Mouse (Mus musculus) lung, embryonic 15.5 days (tissue): Measurements from ENCODE around the gene Lenep. TPM values are rescaled to one million over a fixed set of nuclear protein-coding genes. Genes with fewer than 3 reads are reported as not detected.

Source experiments
- ATAC-seq: fragments of 200-750 bp; cut with Nextera tagmentation; 2 replicates; pipeline ENCODE4 v1.8.0; 2017; ENCODE audit warnings: moderate number of reproducible peaks, borderline replicate concordance; ENCODE audit not compliant: low FRiP score, low TSS enrichment; ENCODE audit errors: extremely low read depth
- H3K27ac ChIP-seq: fragments of 300-500 bp; sonication (generic); 2 replicates; pipeline ENCODE4 v1.5.1; 2015; ENCODE audit warnings: moderate library complexity, mild to moderate bottlenecking, inconsistent platforms
- H3K27me3 ChIP-seq: fragments of 300-500 bp; sonication (generic); 2 replicates; pipeline ENCODE4 v1.6.1; 2015; ENCODE audit warnings: inconsistent platforms
- H3K36me3 ChIP-seq: fragments of 300-500 bp; sonication (generic); 2 replicates; pipeline ENCODE4 v1.6.1; 2015; ENCODE audit warnings: inconsistent platforms
- H3K4me1 ChIP-seq: fragments of 300-500 bp; sonication (generic); 2 replicates; pipeline ENCODE4 v1.6.1; 2015; ENCODE audit warnings: inconsistent platforms
- H3K4me2 ChIP-seq: fragments of 300-500 bp; sonication (generic); 2 replicates; pipeline ENCODE4 v1.6.1; 2015; ENCODE audit warnings: inconsistent platforms, mild to moderate bottlenecking, moderate library complexity
- H3K4me3 ChIP-seq: fragments of 300-500 bp; sonication (generic); 2 replicates; pipeline ENCODE4 v1.5.1; 2015; ENCODE audit warnings: mild to moderate bottlenecking, inconsistent platforms
- H3K9ac ChIP-seq: fragments of 300-500 bp; sonication (generic); 2 replicates; pipeline ENCODE4 v1.6.1; 2015; ENCODE audit warnings: inconsistent platforms
- H3K9me3 ChIP-seq: fragments of 300-500 bp; sonication (generic); 2 replicates; pipeline ENCODE4 v1.6.1; 2016; ENCODE audit warnings: inconsistent platforms
- WGBS: fragments of 180-500 bp; shearing (Covaris S2); methylation state at CpG from one replicate; pipeline ENCODE4 v1.1.7; 2015; 5-methylcytosine and 5-hydroxymethylcytosine counted together
- polyA plus RNA-seq: library from polyadenylated mRNA; unstranded; fragments of >200 nt; fragmentation: Nextera tagmentation; extraction: Ambion mirVana; gene quantifications from 2 replicates; pipeline ENCODE4 v1.2.1, GENCODE M21; 2015

Lenep gene
- polyA plus RNA-seq, 1 experiment from 2014 or later = not detected

DNA sequence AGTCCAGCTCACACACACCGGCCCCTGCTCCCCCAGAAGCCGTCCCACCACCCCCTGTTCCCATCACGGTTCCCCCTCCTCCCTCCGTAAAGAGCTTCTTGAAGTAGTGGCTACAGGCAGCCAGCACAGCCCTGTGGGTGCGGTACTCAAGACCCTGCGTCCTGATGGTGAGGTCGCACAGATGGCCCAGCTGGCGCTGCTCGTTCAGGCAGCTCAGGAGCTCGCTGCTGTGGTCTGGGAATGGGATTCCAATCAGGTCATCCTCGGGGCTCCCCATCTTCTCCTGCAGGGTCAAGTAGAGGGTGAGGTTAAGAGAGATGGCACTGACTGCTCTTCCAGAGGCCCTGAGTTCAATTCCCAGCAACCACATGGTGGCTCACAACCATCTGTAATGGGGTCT is 21.4 kb downstream of the Lenep start:
- Histone ChIP-seq H3K36me3 (peaks cover 18% of the 10 kb centered on the region), H3K27ac (no peak overlapping the region), H3K4me3 (no peak overlapping the region), H3K4me1 (peaks cover 47% of the 10 kb centered on the region), H3K9ac (no peak overlapping the region), H3K27me3 (no peaks in the 10 kb centered on the region), H3K9me3 (no peaks in the 10 kb centered on the region), H3K4me2 (no peak overlapping the region)
- no peak for ATAC-seq
- WGBS = 71% methylated on average over 11 of the region's 11 CpGs

DNA sequence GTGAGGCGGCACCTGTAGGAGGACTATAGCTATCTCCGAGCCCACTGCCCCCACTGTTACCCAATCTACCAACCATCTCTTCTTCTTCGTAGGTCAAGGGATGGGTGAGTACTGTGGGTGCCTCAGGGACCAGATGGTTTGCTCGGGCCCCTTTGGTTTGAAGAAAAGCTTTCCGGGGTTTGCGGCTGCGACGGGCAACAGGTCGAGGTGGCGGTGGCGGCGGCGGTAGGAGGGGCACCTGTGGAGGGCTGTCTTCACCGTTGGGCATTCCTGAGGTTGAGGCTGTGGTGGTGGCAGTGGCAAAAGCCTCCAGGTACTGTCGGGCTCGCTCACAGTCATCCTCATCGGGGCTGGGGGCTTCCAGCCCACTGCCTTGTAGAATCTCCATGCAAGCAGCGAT is 21.9 kb downstream of the Lenep start:
- Histone ChIP-seq H3K27me3 (no peaks in the 10 kb centered on the region), H3K4me2 (no peak overlapping the region), H3K9ac (no peak overlapping the region), H3K4me3 (no peak overlapping the region), H3K4me1 (peaks cover 46% of the 10 kb centered on the region), H3K9me3 (no peaks in the 10 kb centered on the region), H3K36me3 (peaks cover 18% of the 10 kb centered on the region), H3K27ac (no peak overlapping the region)
- WGBS = 91% methylated on average over 18 of the region's 18 CpGs
- no peak for ATAC-seq

DNA sequence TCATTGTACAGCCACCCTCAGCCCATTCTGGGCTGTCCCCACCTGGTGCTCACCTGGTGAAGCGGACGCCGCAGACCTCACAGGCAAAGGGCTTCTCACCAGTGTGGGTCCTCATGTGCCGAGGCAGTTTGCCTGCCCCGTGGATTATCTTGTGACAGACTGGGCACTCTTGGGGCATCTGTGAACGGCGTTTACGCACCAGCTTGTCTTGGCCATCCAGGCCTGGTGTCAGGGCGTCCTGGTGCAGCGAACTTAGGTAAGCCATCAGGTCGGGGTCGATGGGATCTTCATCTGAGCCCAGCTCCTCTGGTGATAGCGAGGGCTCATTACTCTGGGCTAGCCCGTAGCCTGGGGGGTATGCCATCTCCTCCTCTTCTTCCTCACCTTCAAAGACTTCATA is 22.3 kb downstream of the Lenep start:
- no peaks in the 10 kb centered on the region for H3K27me3 ChIP-seq
- WGBS = 91% methylated on average over 14 of the region's 14 CpGs
- no peaks in the 10 kb centered on the region for H3K9me3 ChIP-seq
- peaks cover 18% of the 10 kb centered on the region for H3K36me3 ChIP-seq
- H3K4me3 ChIP-seq = no peak overlapping the region
- no peak overlapping the region for H3K4me2 ChIP-seq
- ATAC-seq = no peak
- H3K9ac ChIP-seq = no peak overlapping the region
- peaks cover 42% of the 10 kb centered on the region for H3K4me1 ChIP-seq
- no peak overlapping the region for H3K27ac ChIP-seq

DNA sequence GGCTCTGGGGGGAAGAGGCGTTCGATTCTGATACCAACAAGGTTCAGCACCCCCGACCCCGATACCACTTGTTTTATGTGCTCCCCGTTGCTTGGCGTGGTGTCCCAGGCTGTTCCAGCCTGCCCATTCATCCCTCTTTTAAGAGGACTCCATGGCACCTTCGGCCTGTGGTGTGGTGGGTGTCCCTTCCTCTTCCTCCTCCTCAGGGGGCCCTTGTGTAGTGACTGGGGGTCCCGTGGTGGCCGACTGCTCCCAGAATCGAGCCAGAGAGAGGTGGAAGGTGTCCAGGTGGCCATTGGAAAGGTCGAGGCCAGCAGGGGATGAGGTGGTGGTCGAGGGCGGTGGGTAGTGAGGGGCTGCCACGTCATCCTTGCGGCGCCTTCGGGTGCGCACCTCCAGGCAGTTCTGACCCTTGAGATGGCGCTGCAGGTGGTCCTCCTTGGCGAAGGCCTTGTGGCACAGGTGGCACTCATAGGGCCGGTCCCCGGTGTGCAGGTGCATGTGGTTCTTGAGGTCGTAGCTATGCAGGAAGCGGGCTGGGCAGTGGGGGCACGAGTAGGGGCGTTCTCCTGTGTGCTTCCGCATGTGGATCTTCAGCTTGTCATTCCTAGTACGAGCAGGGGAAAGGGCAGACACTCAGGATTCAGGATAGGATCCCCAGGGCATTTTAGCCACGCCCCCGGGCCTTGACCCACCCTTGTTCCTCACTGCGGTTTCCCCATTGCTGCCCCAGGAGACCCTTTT is 23.0 kb downstream of the Lenep start:
- H3K4me1 ChIP-seq = peaks cover 35% of the 10 kb centered on the region
- no peak overlapping the region; the same call in 1 of the 2 replicates for H3K4me3 ChIP-seq
- no peak for ATAC-seq
- H3K9ac ChIP-seq = no peak overlapping the region
- H3K36me3 ChIP-seq = peaks cover 18% of the 10 kb centered on the region
- 86% methylated on average over 31 of the region's 31 CpGs for WGBS
- no peaks in the 10 kb centered on the region for H3K9me3 ChIP-seq
- peak overlapping the region; percentile 85 for H3K4me2 ChIP-seq
- no peaks in the 10 kb centered on the region for H3K27me3 ChIP-seq
- no peak overlapping the region for H3K27ac ChIP-seq

DNA sequence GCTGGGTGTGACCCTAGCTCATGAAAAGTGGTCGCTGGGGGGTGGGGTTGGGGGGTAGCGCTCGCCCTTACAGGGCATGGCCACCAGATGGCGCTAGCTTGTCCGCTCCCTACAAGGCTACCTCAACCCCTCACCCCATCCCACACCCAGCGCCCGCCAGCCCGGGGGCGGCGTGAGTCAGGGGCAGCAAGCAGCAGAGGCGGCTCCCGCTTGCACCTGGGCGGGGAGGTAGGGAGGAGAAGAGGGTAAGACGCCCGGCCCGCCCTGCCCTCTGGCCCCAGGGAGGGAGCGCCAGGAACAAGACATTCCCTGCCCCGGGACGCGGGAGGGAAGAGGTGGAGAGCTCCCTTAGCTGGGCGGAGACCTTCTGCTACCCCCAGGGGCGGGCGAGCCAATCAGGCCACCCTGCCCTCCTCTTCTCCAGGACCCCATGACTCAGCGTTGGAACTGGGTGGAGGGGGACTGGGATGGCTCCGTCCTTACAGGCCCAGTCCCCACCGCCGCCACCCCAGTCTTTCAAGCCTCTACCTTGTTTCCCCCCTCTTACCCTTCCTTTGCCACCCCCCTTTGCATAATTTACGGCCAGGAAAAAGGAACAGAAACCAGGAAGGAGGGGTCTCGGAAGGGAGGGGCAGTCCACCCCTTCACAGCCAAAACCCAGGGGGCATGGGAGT is 24.1 kb downstream of the Lenep start:
- peak overlapping the region; percentile 59 for H3K9ac ChIP-seq
- peak overlapping the region; percentile 53 for H3K27ac ChIP-seq
- under 1% methylated on average over 28 of the region's 29 CpGs for WGBS
- peaks cover 18% of the 10 kb centered on the region for H3K36me3 ChIP-seq
- peak overlapping the region; percentile 85 for H3K4me2 ChIP-seq
- no peaks in the 10 kb centered on the region for H3K9me3 ChIP-seq
- peaks cover 31% of the 10 kb centered on the region for H3K4me1 ChIP-seq
- H3K27me3 ChIP-seq = no peaks in the 10 kb centered on the region
- peak; percentile 91 for ATAC-seq
- H3K4me3 ChIP-seq = peak overlapping the region; percentile 57

DNA sequence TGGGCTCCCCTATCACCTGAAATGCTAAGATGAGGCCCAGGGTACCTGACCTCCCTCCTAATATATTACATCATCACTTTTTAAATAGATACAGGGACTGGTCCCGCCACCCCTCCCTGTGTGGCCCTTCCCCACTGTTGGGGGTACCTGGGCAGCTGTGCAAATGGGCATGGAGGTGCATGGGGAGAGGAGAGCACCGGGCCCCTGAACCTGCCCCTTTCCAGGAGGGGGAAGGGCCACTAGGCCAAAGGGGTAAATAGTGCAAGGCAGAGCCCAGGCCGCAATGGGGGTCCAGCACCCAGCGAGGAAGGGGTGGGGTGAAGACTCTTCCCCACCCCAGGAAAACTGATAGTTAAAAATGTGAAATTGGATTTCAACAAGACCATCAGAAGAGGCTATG is 24.8 kb downstream of the Lenep start:
- WGBS = 63% methylated on average over 4 of the region's 4 CpGs
- Histone ChIP-seq H3K4me3 (no peak overlapping the region), H3K27ac (peak overlapping the region; percentile 53), H3K4me2 (peak overlapping the region; percentile 85), H3K9me3 (no peaks in the 10 kb centered on the region), H3K27me3 (no peaks in the 10 kb centered on the region), H3K36me3 (peaks cover 18% of the 10 kb centered on the region), H3K9ac (peak overlapping the region; percentile 59; the same call in 1 of the 2 replicates), H3K4me1 (peaks cover 29% of the 10 kb centered on the region)
- no peak for ATAC-seq

DNA sequence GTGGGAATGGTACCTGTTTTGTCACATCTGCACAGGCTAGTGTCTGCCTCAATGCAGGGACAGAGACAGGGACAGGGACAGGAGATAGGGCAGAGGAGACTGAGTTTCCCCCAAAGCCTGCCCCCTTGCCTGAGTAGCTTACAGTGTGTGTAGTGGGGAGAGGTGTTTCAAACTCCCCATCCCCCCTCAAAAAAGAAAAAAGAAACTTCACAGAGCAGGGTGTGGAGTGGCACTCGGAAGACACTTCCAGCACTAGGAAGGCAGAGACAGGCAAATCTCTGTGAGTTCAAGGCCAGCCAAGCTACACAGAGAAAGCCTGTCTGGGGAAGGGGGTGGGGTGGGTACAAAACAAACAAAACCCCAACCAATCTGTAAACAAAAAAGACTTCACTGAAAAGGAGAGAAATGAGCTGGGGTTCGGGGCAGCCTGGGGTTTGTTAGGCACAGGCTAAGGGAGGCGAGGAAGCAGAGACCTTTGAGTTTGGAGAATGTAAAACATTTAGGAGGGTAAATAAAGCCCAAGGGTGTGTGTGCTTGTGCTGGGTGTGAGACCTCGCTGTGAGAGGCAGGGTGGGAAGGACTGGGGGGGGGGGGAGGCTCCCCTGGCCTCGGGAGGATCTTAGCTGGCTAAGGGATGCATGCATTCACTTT is 28.9 kb downstream of the Lenep start:
- Histone ChIP-seq H3K9ac (no peak overlapping the region), H3K4me1 (peaks cover 21% of the 10 kb centered on the region), H3K27me3 (no peaks in the 10 kb centered on the region), H3K4me3 (no peak overlapping the region), H3K27ac (no peak overlapping the region; the same call in 1 of the 2 replicates), H3K9me3 (no peaks in the 10 kb centered on the region), H3K4me2 (no peak overlapping the region), H3K36me3 (no peaks in the 10 kb centered on the region)
- ATAC-seq = no peak
- 28% methylated on average over 5 of the region's 5 CpGs for WGBS

DNA sequence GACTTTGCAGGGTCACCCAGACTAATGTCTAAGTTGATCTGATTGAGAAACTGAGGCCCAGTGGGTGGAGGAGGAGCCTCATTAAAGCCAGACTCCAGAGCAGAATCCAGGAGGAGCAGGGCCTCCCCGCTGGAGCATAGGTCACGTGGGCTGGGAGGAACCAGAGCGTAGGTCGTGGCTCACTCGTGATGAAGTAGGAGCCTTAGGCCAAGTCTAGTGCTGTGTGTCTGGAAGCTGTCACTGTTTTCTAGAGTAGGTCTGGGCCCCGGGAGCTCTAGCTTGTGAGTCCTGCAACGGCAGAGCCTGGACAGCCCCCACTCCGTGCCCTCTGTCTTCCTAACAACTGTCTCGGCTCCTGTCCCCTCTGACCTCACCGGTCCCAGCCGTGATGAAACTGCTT is 35.3 kb downstream of the Lenep start:
- Histone ChIP-seq H3K27ac (no peak overlapping the region), H3K9me3 (no peaks in the 10 kb centered on the region), H3K9ac (no peak overlapping the region), H3K4me2 (no peak overlapping the region), H3K36me3 (no peaks in the 10 kb centered on the region), H3K27me3 (no peaks in the 10 kb centered on the region), H3K4me3 (no peak overlapping the region), H3K4me1 (no peaks in the 10 kb centered on the region; the same call in 1 of the 2 replicates)
- 53% methylated on average over 11 of the region's 11 CpGs for WGBS
- ATAC-seq = no peak

DNA sequence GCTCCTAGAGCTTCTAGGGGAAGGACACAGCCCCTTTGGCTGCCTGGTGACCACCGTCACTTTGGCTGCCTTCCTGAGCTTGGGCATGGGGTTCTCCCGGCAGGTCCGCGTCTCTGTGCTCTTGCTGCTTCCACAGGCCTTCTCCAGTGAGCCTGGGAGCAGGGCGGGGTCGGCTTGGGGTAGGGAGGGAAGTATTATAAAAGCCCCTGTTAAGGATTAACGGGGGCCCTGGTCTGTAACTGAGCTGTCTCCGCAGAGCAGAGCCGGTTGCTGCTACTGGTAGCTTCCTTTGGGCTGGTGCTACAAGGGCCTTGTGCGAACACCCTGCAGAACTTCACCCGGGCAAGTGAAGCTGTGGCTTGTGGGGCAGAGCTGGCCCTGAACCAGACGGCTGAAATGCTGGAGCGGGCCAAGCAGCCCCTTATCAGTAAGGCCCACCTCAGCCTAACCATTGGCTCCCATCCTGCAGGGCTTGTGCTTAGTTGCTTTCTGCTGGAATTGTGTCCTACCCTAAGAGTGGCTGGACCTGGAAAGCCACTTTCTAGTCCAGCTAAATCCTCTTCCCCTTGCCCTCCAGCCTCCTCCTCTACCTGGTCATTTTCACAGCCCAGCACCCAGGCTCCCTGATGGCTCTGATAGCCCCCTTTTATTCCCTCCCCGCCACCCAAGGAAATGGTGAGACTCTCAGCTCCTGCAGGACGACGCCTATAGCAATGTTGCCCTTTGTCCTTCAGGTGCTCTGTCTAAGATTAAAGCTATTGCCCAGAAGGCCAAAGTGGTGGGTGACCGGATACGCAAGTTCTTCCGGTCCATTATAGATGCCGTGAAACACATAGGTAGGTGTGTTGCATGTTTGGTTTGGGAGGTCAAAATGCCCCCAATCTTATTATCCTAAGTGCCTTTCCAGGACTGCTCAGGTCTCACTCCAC is 36.8 kb downstream of the Lenep start:
- Histone ChIP-seq H3K4me3 (no peak overlapping the region), H3K9ac (no peak overlapping the region), H3K27me3 (no peaks in the 10 kb centered on the region), H3K4me1 (no peaks in the 10 kb centered on the region; the same call in 1 of the 2 replicates), H3K36me3 (no peaks in the 10 kb centered on the region), H3K4me2 (no peak overlapping the region), H3K27ac (no peak overlapping the region), H3K9me3 (no peaks in the 10 kb centered on the region)
- no peak for ATAC-seq
- WGBS = 63% methylated on average over 20 of the region's 20 CpGs

DNA sequence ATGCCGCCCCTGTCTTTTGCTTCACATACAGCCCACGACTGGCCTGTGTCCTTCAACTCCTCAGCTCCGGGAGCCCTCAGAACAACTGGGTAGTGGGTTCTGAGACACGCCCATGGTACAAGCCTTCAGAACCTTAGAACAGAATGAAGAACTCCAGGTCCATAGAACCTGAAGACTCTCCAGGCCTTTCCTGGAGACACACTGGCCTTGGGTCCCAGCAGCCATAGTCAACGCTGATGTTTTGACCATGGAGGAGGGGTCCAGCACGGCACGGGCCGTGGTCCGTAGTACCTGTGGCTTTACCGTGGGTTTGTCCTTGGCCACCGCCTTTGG is 37.5 kb downstream of the Lenep start, which contains the start of gene Dcst1:
Gene Dcst1 (minus strand): TSS at position 101 of the 333 bp plus-strand sequence.
- 92% methylated on average over 11 of the region's 11 CpGs for WGBS

DNA sequence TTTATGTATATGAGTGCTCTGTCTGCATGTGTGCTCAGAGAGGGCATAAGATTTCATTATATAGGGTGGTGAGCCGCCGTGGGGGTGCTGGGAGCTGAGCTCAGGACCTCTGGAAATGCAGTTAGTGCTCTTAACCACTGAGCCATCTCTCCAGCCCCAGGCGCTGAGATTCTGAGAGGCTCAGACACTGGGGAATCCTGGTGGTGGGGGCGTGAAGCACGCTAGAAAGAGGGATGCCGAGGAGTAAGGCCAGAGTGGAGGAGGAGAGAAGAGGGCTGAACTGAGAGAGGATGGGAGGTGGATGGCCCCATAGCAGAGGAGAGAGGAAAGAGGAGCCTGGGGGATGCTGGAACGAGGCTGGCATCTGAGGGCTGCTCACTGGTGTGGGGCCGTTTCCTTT is 38.0 kb downstream of the Lenep start:
- no peak overlapping the region for H3K27ac ChIP-seq
- H3K9ac ChIP-seq = no peak overlapping the region
- no peak for ATAC-seq
- no peaks in the 10 kb centered on the region for H3K36me3 ChIP-seq
- no peaks in the 10 kb centered on the region; the same call in 1 of the 2 replicates for H3K4me1 ChIP-seq
- H3K4me3 ChIP-seq = no peak overlapping the region
- 62% methylated on average over 8 of the region's 8 CpGs for WGBS
- H3K9me3 ChIP-seq = no peaks in the 10 kb centered on the region
- no peak overlapping the region for H3K4me2 ChIP-seq
- H3K27me3 ChIP-seq = no peaks in the 10 kb centered on the region

More for the DNA sequence above, 37.5 kb downstream of the Lenep start, which contains the start of gene Dcst1:
- Histone ChIP-seq H3K4me3 (no peak within 1 kb of the TSS), H3K27ac (no peak within 1 kb of the TSS), H3K36me3 (no peaks in the 10 kb centered on the region), H3K27me3 (no peaks in the 10 kb centered on the region), H3K4me2 (no peak within 1 kb of the TSS), H3K9ac (no peak within 1 kb of the TSS), H3K4me1 (no peaks in the 10 kb centered on the region; the same call in 1 of the 2 replicates), H3K9me3 (no peaks in the 10 kb centered on the region)
- ATAC-seq = no peak
